Mouse (Mus musculus) ES-Bruce4 (cell line): ENCODE results near the gene Nlrp4c.
A peak's percentile ranks its signal among the peaks of the same experiment; 100 is the strongest.

Source experiments
- CTCF ChIP-seq: IDR thresholded peaks from one replicate; pipeline ENCODE4 v1.8.1; 2011; ENCODE audit warnings: low read depth, low read length
- EP300 ChIP-seq: IDR thresholded peaks from 2 replicates; pipeline ENCODE4 v1.6.1; 2011; ENCODE audit warnings: low read depth, low read length; ENCODE audit not compliant: insufficient read depth
- POLR2A ChIP-seq: IDR thresholded peaks from one replicate; pipeline ENCODE4 v1.8.1; 2011; ENCODE audit warnings: low read length; ENCODE audit not compliant: insufficient read depth

DNA sequence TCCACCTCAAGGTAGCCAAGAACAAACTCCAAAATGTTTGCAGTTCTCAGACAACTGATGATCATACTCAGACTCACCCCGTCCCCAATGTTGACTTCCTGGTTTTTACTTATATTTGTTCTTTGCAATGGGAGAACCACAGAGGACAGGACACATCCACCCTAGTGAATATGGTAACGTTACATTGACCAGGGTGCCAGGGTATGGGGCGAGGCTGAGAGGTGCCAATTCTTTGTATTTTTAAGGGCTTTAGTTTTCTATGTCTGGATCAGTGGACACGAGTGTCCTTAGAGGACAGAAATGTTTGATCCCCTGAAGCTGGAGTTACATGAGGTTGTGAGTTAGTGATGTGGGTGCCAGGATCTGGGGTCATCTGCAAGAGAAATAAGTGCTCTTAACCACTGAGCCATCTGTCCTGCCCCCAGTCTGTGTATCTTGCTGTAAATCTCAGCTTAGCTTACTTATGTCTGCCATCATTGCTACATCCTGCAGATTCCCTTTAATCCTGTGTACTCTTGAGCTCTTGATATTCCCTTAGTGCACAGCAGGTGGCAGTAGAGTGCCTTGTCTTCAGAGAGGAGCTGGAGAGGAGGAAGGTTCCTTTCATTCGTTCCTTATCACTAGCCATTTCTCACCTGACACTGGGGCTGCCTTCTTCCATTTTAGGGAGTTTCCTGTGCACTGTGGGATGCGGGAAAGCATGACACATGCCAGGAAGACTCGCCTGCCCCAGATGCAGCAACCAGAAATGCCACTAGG lies 81.9 kb downstream of the Nlrp4c start:
- TF ChIP-seq POLR2A: no peak
- TF ChIP-seq CTCF: peak; percentile 38
- no peak for TF ChIP-seq EP300
